Mouse (Mus musculus): Measurements from ENCODE around the gene Ppdpf.

DNA sequence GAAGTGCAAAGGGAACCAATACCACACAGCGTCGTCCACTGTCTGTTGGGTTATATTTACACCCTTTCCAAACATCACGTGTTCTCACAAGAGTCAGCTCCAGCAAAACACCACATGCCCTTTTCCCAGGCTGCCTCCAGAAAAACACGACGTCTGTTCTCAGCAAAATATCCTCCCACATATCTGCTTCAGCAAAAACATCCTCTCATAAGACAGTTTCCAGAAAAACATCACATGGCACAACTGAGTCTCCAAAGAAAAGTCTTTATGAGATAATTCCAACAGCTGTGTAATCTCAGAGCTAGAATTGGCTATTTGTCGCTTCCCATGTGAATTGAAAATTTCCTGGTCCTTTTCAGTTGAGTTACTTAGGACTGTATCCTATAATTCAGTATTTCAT is 6.1 kb upstream of the Ppdpf start:
- TF ChIP-seq TAL1 (IDR thresholded peaks at IDR 0.05; ENCODE audit: low read length) (no peak), GATA1 (IDR thresholded peaks at IDR 0.05; ENCODE audit: low read length) (no peak)

Data from erythroblast, embryonic 14.5 days (primary cell).